Mouse (Mus musculus) midbrain, embryonic 14.5 days (tissue): Measurements from ENCODE around the gene Fgf16. TPM values are rescaled to one million over a fixed set of nuclear protein-coding genes. Genes with fewer than 3 reads are reported as not detected.

Source experiments
- ATAC-seq: fragments of 200-750 bp; cut with Nextera tagmentation; 2 replicates; pipeline ENCODE4 v1.8.0; 2017; ENCODE audit warnings: moderate number of reproducible peaks, moderate library complexity; ENCODE audit not compliant: low FRiP score, low TSS enrichment
- DNase-seq: peaks from one replicate; pipeline ENCODE4 v3.0.0-alpha.2; 2015
- H3K27ac ChIP-seq: fragments of 300-500 bp; sonication (generic); replicated peaks from 2 replicates; pipeline ENCODE4 v1.5.1; 2014; ENCODE audit warnings: mild to moderate bottlenecking, low read depth, low read length, moderate library complexity
- H3K27me3 ChIP-seq: fragments of 300-500 bp; sonication (generic); 2 replicates; pipeline ENCODE4 v1.6.1; 2014; ENCODE audit warnings: low read length, control low read depth, mixed read lengths; ENCODE audit not compliant: control insufficient read depth, insufficient read depth
- H3K36me3 ChIP-seq: fragments of 300-500 bp; sonication (generic); 2 replicates; pipeline ENCODE4 v1.6.1; 2014; ENCODE audit warnings: low read length, control low read depth; ENCODE audit not compliant: control insufficient read depth, insufficient read depth
- H3K4me1 ChIP-seq: fragments of 300-500 bp; sonication (generic); 2 replicates; pipeline ENCODE4 v1.6.1; 2014; ENCODE audit warnings: mild to moderate bottlenecking, antibody characterized with exemption, low read length, control low read depth; ENCODE audit not compliant: control insufficient read depth, insufficient read depth
- H3K4me2 ChIP-seq: fragments of 300-500 bp; sonication (generic); 2 replicates; pipeline ENCODE4 v1.6.1; 2014; ENCODE audit warnings: mild to moderate bottlenecking, low read length, moderate library complexity
- H3K4me3 ChIP-seq: fragments of 300-500 bp; sonication (generic); replicated peaks from 2 replicates; pipeline ENCODE4 v1.5.1; 2014; ENCODE audit warnings: low read depth, low read length
- H3K9ac ChIP-seq: fragments of 300-500 bp; sonication (generic); replicated peaks from 2 replicates; pipeline ENCODE4 v1.6.1; 2014; ENCODE audit warnings: mild to moderate bottlenecking, low read length, moderate library complexity
- H3K9me3 ChIP-seq: fragments of 300-500 bp; sonication (generic); 2 replicates; pipeline ENCODE4 v1.6.1; 2016; ENCODE audit warnings: low read length, control low read depth, mixed read lengths; ENCODE audit not compliant: control insufficient read depth
- WGBS: fragments of 180-500 bp; shearing (Covaris S2); extraction: QIAGEN DNeasy Blood & Tissue Kit; methylation state at CpG from one replicate; pipeline ENCODE4 v1.1.7; 2014; 5-methylcytosine and 5-hydroxymethylcytosine counted together
- polyA plus RNA-seq: library from polyadenylated mRNA; unstranded; fragments of >200 nt; fragmentation: Nextera tagmentation; extraction: Ambion mirVana; gene quantifications from 2 replicates; pipeline ENCODE4 v1.2.1, GENCODE M21; 2014

Gene Fgf16
- polyA plus RNA-seq, 1 experiment from 2014 or later, result not detected

DNA sequence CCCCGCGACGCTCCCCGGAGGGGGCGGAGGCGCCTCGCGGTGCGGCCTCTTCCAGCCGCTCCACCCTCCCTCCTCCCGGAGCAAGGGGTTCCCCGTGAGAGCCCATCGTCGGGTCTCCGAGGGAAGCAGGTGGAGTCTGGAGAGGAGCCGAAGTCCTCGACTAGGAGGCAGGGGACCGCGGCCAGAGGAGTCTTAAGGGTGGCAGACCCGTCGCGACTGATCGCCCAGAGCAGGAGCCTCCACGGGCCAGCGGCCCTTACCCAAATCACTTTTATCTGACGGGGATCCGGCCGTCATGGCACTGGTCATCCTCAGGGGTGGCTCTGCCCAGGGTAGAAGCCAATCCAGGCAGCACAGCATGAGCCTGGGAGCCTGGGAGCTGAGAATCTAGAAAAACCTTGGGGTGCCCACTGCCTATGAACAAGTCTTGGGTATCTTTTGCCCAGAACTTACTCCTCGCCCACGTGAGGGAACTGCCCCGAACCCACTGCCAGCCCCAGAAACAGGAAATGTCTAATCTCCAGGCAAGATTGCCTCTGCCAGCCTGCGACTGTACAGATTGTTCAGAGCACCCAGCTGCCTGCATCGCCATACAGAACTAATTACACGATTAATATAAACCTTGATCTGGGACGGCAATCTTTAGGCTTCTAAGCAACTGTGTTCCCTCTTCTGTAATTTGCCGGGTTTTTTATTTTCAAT, 1.1 kb downstream of the Fgf16 start:
- peak; percentile 20 for DNase-seq
- Histone ChIP-seq H3K4me2 (peak overlapping the region; percentile 68), H3K4me3 (peak overlapping the region; percentile 37), H3K27ac (no peak overlapping the region), H3K4me1 (no peaks in the 10 kb centered on the region), H3K36me3 (no peaks in the 10 kb centered on the region), H3K27me3 (peaks cover 31% of the 10 kb centered on the region), H3K9me3 (no peaks in the 10 kb centered on the region), H3K9ac (no peak overlapping the region)
- WGBS, result 21% methylated on average over 24 of the region's 36 CpGs
- ATAC-seq, result 0 out of 2 replicates have a peak, but pooled peaks have one; percentile 17

DNA sequence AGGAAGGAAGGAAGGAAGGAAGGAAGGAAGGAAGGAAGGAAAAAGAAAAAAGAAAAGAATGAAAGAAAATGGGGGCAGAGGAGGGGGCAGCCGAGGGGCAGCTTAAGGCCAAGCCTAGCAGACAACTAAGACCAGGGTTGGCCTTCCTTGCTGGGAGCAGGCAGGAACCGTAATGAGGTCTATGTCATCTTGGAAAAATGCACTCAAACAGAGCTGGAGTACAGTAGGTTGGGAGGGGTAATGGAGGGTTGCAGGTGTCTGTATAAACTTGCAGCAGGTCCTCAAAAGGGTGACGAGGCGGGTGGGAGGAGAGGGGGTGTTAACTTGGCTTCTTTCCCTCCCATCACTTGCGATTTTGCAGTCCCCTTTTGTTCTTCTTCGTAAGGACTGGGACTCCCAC, 1.9 kb downstream of the Fgf16 start:
- Histone ChIP-seq H3K9ac (no peak overlapping the region), H3K4me3 (no peak overlapping the region), H3K27me3 (peaks cover 31% of the 10 kb centered on the region), H3K4me2 (no peak overlapping the region), H3K4me1 (no peaks in the 10 kb centered on the region), H3K27ac (no peak overlapping the region), H3K36me3 (no peaks in the 10 kb centered on the region), H3K9me3 (no peaks in the 10 kb centered on the region)
- WGBS, result 34% methylated on average over 6 of the region's 6 CpGs
- no peak for ATAC-seq
- DNase-seq, result no peak

DNA sequence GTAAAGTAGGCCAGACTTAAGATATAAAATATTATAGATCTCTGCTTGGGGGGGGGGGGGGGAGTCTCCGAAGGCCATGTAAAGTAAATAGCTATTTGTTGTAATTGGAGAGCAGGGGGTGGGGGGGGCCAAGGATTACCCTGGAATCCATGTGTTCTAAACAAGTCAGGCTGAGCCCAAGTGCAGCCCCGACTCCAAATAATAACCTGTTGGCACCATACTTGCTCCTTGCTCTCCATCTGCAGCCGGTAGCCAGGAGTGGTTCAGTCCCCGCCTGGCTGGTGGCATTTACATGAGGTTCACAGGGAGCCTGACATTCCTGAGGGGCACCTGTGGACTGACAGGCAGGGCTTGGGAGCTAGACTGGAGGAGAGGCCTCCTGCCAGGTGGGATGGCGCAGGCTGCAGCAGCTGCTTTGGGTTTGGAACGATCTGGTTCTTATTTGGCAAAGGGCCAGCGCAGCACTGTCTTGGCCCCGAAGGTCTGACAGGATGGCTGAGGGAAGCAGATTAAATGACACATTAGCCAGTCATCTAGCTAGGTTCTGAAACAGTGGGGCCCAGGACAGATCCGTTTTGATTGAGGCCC, 3.2 kb downstream of the Fgf16 start:
- no peak overlapping the region for H3K4me2 ChIP-seq
- no peak for DNase-seq
- no peak overlapping the region for H3K27ac ChIP-seq
- no peaks in the 10 kb centered on the region for H3K9me3 ChIP-seq
- no peak overlapping the region for H3K4me3 ChIP-seq
- no peaks in the 10 kb centered on the region for H3K36me3 ChIP-seq
- 38% methylated on average over 9 of the region's 9 CpGs for WGBS
- no peaks in the 10 kb centered on the region for H3K4me1 ChIP-seq
- H3K27me3 ChIP-seq, result peaks cover 30% of the 10 kb centered on the region
- no peak overlapping the region for H3K9ac ChIP-seq
- ATAC-seq, result no peak

DNA sequence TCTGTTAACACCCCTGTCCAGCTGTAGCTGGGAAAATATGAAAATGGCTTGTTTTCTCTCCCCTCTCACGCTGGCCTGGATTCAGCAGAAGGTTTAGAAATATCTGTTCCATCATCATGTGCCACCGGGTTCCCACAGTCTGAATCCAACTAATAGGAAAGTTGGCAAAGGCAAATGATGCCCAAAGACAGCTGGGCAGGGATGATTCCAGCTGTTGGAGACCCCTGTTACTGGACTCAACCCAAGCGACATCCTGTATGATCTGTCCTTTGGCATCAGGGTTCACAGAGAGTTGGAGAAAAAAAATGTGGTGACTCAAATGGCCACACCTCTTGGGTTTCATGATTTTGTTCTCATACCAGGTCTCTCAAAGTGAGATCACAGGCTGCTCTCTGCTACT, 3.9 kb downstream of the Fgf16 start:
- H3K36me3 ChIP-seq, result no peaks in the 10 kb centered on the region
- H3K27me3 ChIP-seq, result peaks cover 23% of the 10 kb centered on the region
- H3K4me2 ChIP-seq, result no peak overlapping the region
- H3K27ac ChIP-seq, result no peak overlapping the region
- no peaks in the 10 kb centered on the region for H3K4me1 ChIP-seq
- no peak overlapping the region for H3K9ac ChIP-seq
- no peak overlapping the region for H3K4me3 ChIP-seq
- H3K9me3 ChIP-seq, result no peaks in the 10 kb centered on the region
- 77% methylated on average over 3 of the region's 3 CpGs for WGBS
- DNase-seq (no peak), ATAC-seq (no peak)

DNA sequence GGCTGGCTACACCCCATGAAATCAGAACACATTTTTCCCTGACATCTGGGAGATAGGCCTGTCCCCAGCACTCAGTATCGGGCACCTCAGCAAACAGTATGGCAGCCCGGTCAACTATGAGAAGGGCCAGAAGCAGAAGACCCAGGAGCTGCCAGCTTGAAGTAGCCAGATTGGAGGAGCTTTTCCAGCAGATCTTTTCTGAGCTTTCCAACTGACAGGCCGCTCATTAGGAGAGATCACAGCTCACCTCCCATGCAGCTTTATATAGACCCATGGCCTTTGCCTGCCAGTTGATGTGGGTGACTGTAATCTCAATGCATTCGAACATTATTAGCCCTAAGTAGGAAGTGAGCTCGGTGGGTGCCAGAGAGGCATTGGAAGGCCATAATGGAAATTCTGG, 9.2 kb downstream of the Fgf16 start:
- Histone ChIP-seq H3K4me3 (no peak overlapping the region), H3K4me1 (no peaks in the 10 kb centered on the region), H3K4me2 (no peak overlapping the region), H3K9me3 (no peaks in the 10 kb centered on the region), H3K27ac (no peak overlapping the region), H3K27me3 (no peaks in the 10 kb centered on the region), H3K9ac (no peak overlapping the region), H3K36me3 (no peaks in the 10 kb centered on the region)
- DNase-seq (no peak), ATAC-seq (no peak)
- WGBS, result 88% methylated on average over 5 of the region's 5 CpGs

DNA sequence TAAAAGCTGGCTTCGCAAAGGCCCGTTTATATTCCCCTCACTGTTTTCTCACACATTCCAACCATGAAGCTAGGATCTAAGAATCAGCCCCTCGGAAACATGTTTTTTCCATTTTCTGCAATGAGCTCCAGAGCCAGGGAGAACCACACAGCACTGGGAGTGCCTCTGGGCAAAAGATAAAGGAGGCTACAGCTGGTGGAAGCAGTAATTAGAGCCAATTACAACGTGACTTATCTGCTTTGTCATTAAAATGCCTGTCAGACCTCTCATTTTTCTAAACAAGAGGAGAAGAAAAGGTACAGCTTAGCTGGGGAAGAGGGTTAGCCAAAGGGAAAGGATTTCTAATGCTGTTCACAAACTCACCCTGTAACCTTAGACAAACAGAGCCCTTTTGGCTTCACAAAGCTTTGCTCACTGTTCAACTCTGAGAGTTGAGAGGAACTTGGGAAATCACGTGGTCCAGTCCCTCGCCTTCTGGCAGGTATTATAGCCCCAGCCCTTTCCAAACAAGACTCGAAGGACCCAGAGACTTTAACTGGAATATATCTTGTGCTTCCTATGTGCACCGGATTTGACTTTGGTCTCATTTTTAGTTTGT, 30.8 kb downstream of the Fgf16 start:
- 63% methylated on average over 8 of the region's 8 CpGs for WGBS

DNA sequence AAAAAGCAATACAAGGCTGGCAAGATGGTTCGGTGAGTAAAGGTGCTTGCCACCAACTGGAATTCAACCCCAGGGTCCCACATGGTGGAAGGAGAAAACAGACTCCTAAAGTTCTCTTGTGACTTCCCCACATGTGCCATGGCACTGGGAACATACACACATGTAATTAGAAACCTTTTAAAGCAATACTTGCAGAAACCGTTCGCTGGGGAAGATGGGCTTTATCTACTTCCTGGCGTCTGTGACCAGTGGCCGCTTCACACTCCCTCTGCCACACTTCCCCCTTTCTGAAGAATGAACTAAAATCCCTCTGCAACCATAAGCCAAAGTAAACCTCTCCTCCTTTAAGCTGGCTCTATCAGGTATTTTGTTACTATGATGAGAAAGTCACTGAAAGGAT, 60.4 kb downstream of the Fgf16 start:
- no peak overlapping the region for H3K9ac ChIP-seq
- no peaks in the 10 kb centered on the region for H3K27me3 ChIP-seq
- no peak overlapping the region for H3K4me3 ChIP-seq
- no peak overlapping the region for H3K27ac ChIP-seq
- no peak overlapping the region for H3K4me2 ChIP-seq
- no peak for DNase-seq
- H3K36me3 ChIP-seq, result peaks cover 40% of the 10 kb centered on the region
- no peak for ATAC-seq
- 91% methylated on average over 5 of the region's 5 CpGs for WGBS
- no peaks in the 10 kb centered on the region for H3K9me3 ChIP-seq
- H3K4me1 ChIP-seq, result no peaks in the 10 kb centered on the region

More for the DNA sequence above, 30.8 kb downstream of the Fgf16 start:
- H3K4me3 ChIP-seq, result no peak overlapping the region
- DNase-seq (peak; percentile 21), ATAC-seq (no peak)
- no peaks in the 10 kb centered on the region for H3K9me3 ChIP-seq
- no peak overlapping the region for H3K9ac ChIP-seq
- H3K4me1 ChIP-seq, result no peaks in the 10 kb centered on the region
- H3K27ac ChIP-seq, result no peak overlapping the region
- no peaks in the 10 kb centered on the region for H3K27me3 ChIP-seq
- H3K36me3 ChIP-seq, result no peaks in the 10 kb centered on the region
- no peak overlapping the region for H3K4me2 ChIP-seq
